Mouse (Mus musculus): ENCODE results near the gene Amotl2. TPM values are rescaled to one million over a fixed set of nuclear protein-coding genes. Genes with fewer than 3 reads are reported as not detected.

Amotl2 gene
- polyA plus RNA-seq, 1 experiment from 2014 or later, result 76.7 TPM

DNA sequence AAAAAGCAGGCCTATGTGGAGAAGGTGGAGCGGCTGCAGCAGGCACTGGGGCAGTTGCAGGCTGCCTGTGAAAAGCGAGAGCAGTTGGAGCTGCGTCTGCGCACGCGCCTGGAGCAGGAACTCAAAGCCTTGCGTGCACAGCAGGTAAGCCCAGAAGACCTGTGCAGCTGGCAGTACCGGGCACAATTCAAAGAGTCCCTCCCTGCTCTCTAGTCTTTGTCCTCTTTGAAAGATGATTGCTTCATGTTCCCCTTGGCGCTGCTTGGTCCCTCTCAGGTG lies 11.9 kb downstream of the Amotl2 start:
- peaks cover 37% of the 10 kb centered on the region for H3K4me1 ChIP-seq (ENCODE audit: control insufficient read depth, insufficient read depth, low read length)
- DNase-seq (ENCODE audit: low spot score), result no peak
- peaks cover 52% of the 10 kb centered on the region for H3K36me3 ChIP-seq (ENCODE audit: control insufficient read depth, insufficient read depth, low read length)
- no peak overlapping the region for H3K27ac ChIP-seq (ENCODE audit: low read depth, low read length)
- no peak overlapping the region for H3K4me2 ChIP-seq (ENCODE audit: low read depth)
- ATAC-seq (ENCODE audit: insufficient read depth, low FRiP score, low TSS enrichment), result no peak
- H3K4me3 ChIP-seq (ENCODE audit: low read depth, low read length), result no peak overlapping the region
- H3K27me3 ChIP-seq (ENCODE audit: control insufficient read depth, insufficient read depth, low read length), result no peaks in the 10 kb centered on the region
- no peak overlapping the region for H3K9ac ChIP-seq (ENCODE audit: low read length)
- WGBS, result 99% methylated on average over 9 of the region's 9 CpGs
- no peaks in the 10 kb centered on the region for H3K9me3 ChIP-seq (ENCODE audit: control insufficient read depth, low read length)

DNA sequence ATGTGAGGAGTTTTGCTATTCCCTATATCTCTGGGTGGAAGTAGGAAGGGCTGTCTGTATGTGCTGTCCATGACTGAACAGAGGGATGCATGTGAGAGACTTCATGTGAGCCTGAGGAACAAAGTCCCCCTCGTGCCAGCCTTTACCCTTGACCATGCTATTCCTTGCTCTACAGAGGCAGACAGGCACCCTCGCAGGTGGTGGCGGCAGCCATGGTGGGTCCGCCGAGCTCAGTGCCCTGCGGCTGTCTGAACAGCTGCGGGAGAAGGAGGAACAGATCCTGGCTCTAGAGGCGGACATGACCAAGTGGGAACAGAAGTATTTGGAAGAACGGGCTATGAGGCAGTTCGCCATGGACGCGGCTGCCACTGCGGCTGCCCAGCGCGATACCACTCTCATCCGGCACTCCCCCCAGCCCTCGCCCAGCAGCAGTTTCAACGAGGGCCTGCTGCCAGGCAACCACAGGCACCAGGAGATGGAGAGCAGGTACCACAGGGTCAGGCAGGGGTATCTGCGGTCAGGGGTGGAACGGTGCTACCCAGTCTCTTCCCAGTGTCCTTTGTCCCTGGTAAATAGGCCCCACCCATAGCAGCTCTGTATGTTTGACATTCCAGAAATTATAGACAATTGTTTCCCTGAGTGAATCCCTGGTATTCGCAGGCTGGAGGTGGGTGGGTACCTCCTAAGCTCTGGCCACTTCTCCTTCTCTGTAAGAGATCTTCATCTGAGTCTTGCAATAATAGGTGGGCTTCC lies 12.8 kb downstream of the Amotl2 start:
- Histone ChIP-seq H3K27me3 (ENCODE audit: control insufficient read depth, insufficient read depth, low read length) (no peaks in the 10 kb centered on the region), H3K9ac (ENCODE audit: low read length) (no peak overlapping the region), H3K36me3 (ENCODE audit: control insufficient read depth, insufficient read depth, low read length) (peaks cover 49% of the 10 kb centered on the region), H3K27ac (ENCODE audit: low read depth, low read length) (no peak overlapping the region), H3K4me3 (ENCODE audit: low read depth, low read length) (no peak overlapping the region), H3K4me1 (ENCODE audit: control insufficient read depth, insufficient read depth, low read length) (peaks cover 29% of the 10 kb centered on the region), H3K9me3 (ENCODE audit: control insufficient read depth, low read length) (no peaks in the 10 kb centered on the region), H3K4me2 (ENCODE audit: low read depth) (no peak overlapping the region)
- WGBS, result 91% methylated on average over 19 of the region's 21 CpGs
- DNase-seq (ENCODE audit: low spot score), result no peak
- ATAC-seq (ENCODE audit: insufficient read depth, low FRiP score, low TSS enrichment), result no peak

DNA sequence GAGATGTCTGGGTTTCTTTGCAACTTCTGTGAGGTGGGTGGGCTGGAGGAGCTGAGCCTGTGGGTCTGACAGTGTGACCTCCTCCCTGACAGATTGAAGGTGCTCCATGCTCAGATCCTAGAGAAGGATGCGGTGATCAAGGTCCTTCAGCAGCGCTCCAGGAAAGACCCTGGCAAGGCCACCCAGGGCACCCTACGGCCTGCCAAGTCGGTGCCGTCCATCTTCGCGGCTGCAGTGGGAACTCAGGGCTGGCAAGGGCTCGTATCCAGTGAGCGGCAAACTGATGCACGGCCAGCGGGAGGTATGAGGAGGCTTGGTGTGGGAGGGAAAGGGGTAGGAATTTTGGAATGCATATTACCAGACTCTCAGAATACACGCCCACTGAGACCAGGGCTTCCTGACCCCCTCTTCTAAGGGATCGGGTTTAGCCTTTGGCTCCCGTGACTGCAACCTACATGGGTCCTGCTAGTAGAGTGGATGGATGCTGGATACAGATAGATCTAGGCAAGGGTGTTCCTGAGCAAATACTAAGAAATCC lies 13.5 kb downstream of the Amotl2 start:
- no peak for ATAC-seq (ENCODE audit: insufficient read depth, low FRiP score, low TSS enrichment)
- Histone ChIP-seq H3K36me3 (ENCODE audit: control insufficient read depth, insufficient read depth, low read length) (peaks cover 49% of the 10 kb centered on the region), H3K4me3 (ENCODE audit: low read depth, low read length) (no peak overlapping the region), H3K9ac (ENCODE audit: low read length) (no peak overlapping the region), H3K27me3 (ENCODE audit: control insufficient read depth, insufficient read depth, low read length) (no peaks in the 10 kb centered on the region), H3K9me3 (ENCODE audit: control insufficient read depth, low read length) (no peaks in the 10 kb centered on the region), H3K4me1 (ENCODE audit: control insufficient read depth, insufficient read depth, low read length) (peaks cover 22% of the 10 kb centered on the region), H3K4me2 (ENCODE audit: low read depth) (no peak overlapping the region), H3K27ac (ENCODE audit: low read depth, low read length) (no peak overlapping the region)
- WGBS, result 94% methylated on average over 14 of the region's 14 CpGs
- DNase-seq (ENCODE audit: low spot score), result no peak

DNA sequence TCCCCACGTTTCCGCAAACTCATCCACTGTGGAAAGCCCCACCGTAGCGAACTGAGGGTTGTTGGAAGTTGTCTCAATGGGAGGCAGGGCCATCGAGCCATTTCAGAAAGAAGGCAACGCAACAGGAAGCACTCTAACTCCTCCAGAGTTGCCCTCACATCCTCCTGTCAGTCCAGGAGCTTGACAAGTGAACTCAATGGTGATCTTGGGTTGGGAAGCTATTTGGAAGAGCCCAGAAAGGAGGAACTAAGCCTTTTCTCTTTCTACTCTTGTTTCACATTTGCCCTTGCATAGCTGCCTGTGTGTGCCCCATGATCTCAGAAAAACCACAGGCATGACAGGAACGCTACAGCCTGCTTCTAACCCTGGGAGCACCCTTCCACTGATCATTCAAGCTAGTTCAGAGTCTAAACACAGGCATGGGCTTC lies 14.6 kb downstream of the Amotl2 start:
- H3K4me2 ChIP-seq (ENCODE audit: low read depth), result no peak overlapping the region
- H3K27me3 ChIP-seq (ENCODE audit: control insufficient read depth, insufficient read depth, low read length), result no peaks in the 10 kb centered on the region
- no peak overlapping the region for H3K27ac ChIP-seq (ENCODE audit: low read depth, low read length)
- H3K9me3 ChIP-seq (ENCODE audit: control insufficient read depth, low read length), result no peaks in the 10 kb centered on the region
- WGBS, result 83% methylated on average over 7 of the region's 7 CpGs
- no peak overlapping the region for H3K9ac ChIP-seq (ENCODE audit: low read length)
- no peak overlapping the region for H3K4me3 ChIP-seq (ENCODE audit: low read depth, low read length)
- peaks cover 12% of the 10 kb centered on the region for H3K4me1 ChIP-seq (ENCODE audit: control insufficient read depth, insufficient read depth, low read length)
- ATAC-seq (ENCODE audit: insufficient read depth, low FRiP score, low TSS enrichment) (no peak), DNase-seq (ENCODE audit: low spot score) (no peak)
- H3K36me3 ChIP-seq (ENCODE audit: control insufficient read depth, insufficient read depth, low read length), result peaks cover 46% of the 10 kb centered on the region

DNA sequence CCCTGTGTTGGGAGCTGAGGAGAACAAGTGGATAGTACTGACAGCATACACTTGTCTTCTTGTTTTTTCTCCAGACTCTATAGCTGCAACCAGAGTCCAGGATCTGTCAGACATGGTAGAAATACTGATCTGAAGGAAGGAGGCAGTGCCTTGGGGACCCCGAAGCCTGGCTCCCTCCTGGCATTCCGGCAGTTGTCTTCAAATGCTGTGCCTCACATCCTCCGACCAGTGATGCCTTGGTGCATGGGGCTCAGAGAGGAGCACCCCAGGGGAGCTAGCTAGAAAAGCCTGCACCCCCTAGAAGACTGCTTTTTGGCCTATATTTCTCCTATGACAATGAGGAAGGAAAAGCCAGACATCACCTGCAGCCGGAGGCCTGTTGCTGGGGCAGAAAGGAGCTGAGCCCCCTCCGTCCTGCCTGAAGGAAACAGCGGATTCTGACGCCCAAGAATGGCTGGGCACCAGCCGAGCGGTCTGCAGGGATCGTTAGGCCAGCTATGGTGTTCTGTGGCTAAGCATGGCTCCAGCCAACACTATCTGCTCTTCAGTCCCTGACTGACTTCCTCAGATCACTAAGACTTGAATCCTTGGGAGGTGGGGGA lies 15.2 kb downstream of the Amotl2 start:
- Histone ChIP-seq H3K36me3 (ENCODE audit: control insufficient read depth, insufficient read depth, low read length) (peaks cover 46% of the 10 kb centered on the region), H3K27me3 (ENCODE audit: control insufficient read depth, insufficient read depth, low read length) (no peaks in the 10 kb centered on the region), H3K27ac (ENCODE audit: low read depth, low read length) (no peak overlapping the region), H3K4me1 (ENCODE audit: control insufficient read depth, insufficient read depth, low read length) (peaks cover 5% of the 10 kb centered on the region), H3K4me2 (ENCODE audit: low read depth) (no peak overlapping the region), H3K9ac (ENCODE audit: low read length) (no peak overlapping the region), H3K9me3 (ENCODE audit: control insufficient read depth, low read length) (no peaks in the 10 kb centered on the region), H3K4me3 (ENCODE audit: low read depth, low read length) (no peak overlapping the region)
- ATAC-seq (ENCODE audit: insufficient read depth, low FRiP score, low TSS enrichment) (no peak), DNase-seq (ENCODE audit: low spot score) (no peak)
- WGBS, result 87% methylated on average over 10 of the region's 10 CpGs

DNA sequence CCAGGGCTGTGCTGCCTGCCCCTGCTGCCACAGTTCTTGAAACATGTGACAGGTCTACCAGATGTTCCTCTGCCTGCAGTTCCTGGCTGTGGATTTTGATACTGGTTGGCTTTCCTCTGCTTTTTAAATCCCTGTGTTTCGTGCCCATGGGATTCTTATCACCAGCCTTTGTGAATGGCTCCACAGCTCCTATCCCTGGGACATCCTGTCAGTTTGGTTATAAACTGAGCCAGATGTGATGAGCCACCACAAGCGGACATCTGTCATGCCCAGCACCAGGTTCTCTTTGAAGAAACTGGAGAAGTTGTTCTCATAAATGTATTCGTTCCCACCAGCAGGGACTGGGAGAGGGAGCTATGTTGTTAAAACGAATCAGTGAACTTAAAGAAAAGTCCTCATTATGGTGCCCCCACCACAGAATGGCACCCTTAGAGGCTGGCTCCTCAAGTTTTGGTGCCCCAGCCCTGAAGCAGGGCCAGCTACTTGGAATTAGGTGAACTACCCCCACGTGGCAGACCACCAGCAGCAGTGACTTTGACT lies 15.9 kb downstream of the Amotl2 start:
- ATAC-seq (ENCODE audit: insufficient read depth, low FRiP score, low TSS enrichment) (no peak), DNase-seq (ENCODE audit: low spot score) (no peak)
- 71% methylated on average over 5 of the region's 5 CpGs for WGBS
- H3K9me3 ChIP-seq (ENCODE audit: control insufficient read depth, low read length), result no peaks in the 10 kb centered on the region
- H3K36me3 ChIP-seq (ENCODE audit: control insufficient read depth, insufficient read depth, low read length), result peaks cover 41% of the 10 kb centered on the region
- H3K4me3 ChIP-seq (ENCODE audit: low read depth, low read length), result no peak overlapping the region
- H3K27ac ChIP-seq (ENCODE audit: low read depth, low read length), result no peak overlapping the region
- no peak overlapping the region for H3K4me2 ChIP-seq (ENCODE audit: low read depth)
- no peak overlapping the region for H3K9ac ChIP-seq (ENCODE audit: low read length)
- no peaks in the 10 kb centered on the region for H3K4me1 ChIP-seq (ENCODE audit: control insufficient read depth, insufficient read depth, low read length)
- H3K27me3 ChIP-seq (ENCODE audit: control insufficient read depth, insufficient read depth, low read length), result no peaks in the 10 kb centered on the region

DNA sequence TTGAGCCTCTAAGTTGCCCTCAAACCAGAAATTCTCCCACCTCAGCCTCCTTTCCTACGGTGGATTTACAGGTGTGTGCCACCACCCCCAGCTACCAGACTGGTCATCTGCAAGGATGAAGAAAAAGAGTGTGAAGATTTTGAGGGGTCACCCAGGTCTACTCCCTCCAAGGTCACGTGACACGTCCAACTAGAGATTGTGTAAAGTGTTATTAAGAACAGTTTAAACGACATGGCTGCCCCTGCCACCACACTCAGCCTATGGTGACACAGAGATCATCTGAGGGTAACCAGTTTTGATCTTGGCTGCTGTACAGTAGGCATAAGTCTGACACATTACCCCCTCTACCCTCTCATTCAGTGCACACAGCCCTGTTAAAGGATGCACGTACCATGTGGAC lies 17.0 kb downstream of the Amotl2 start:
- Histone ChIP-seq H3K4me2 (ENCODE audit: low read depth) (no peak overlapping the region), H3K4me1 (ENCODE audit: control insufficient read depth, insufficient read depth, low read length) (no peaks in the 10 kb centered on the region), H3K27me3 (ENCODE audit: control insufficient read depth, insufficient read depth, low read length) (no peaks in the 10 kb centered on the region), H3K36me3 (ENCODE audit: control insufficient read depth, insufficient read depth, low read length) (peaks cover 36% of the 10 kb centered on the region), H3K9me3 (ENCODE audit: control insufficient read depth, low read length) (no peaks in the 10 kb centered on the region), H3K9ac (ENCODE audit: low read length) (no peak overlapping the region), H3K27ac (ENCODE audit: low read depth, low read length) (no peak overlapping the region), H3K4me3 (ENCODE audit: low read depth, low read length) (no peak overlapping the region)
- DNase-seq (ENCODE audit: low spot score), result no peak
- ATAC-seq (ENCODE audit: insufficient read depth, low FRiP score, low TSS enrichment), result 0 out of 2 replicates have a peak, but pooled peaks have one; percentile 24
- WGBS, result 92% methylated on average over 5 of the region's 5 CpGs

DNA sequence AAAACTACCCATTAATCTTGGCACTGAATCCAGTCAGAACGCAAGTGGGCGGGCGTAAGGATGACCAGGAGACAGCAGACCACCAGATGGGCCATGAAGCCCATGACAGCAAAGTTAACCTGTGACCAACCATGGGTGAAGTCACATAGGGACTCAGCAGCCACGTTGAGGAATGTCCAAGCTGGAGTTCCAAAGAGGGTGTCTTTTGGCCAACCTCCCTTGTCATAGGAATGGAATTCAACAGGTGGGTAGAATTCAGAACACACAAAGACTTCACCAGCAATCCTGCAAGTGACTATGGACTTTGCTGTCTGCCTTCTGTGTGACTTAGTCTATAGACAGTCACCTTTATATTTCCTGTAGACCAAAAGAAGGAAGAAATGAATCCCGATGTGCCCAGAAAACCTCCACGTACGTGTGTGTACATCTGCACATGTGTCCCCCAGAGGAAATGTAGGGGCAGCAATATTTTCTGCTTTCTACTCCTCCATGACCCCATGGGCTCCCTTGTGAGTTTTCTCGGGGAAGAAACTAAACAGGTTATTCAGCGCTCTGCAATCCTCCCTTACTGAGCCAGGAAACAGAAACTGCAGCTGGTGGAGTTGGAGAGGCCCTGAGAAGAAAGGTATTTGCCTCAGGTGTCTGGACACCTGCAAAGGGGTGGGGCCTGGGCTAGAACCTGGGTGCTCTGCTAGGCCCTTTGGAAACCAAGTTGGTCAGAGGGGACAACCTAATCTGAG lies 17.7 kb downstream of the Amotl2 start:
- Histone ChIP-seq H3K4me1 (ENCODE audit: control insufficient read depth, insufficient read depth, low read length) (no peaks in the 10 kb centered on the region), H3K27ac (ENCODE audit: low read depth, low read length) (no peak overlapping the region), H3K27me3 (ENCODE audit: control insufficient read depth, insufficient read depth, low read length) (no peaks in the 10 kb centered on the region), H3K4me2 (ENCODE audit: low read depth) (no peak overlapping the region), H3K9me3 (ENCODE audit: control insufficient read depth, low read length) (no peaks in the 10 kb centered on the region), H3K4me3 (ENCODE audit: low read depth, low read length) (no peak overlapping the region), H3K9ac (ENCODE audit: low read length) (no peak overlapping the region), H3K36me3 (ENCODE audit: control insufficient read depth, insufficient read depth, low read length) (peaks cover 30% of the 10 kb centered on the region)
- WGBS, result 75% methylated on average over 9 of the region's 9 CpGs
- ATAC-seq (ENCODE audit: insufficient read depth, low FRiP score, low TSS enrichment), result peak; percentile 21; the same call in 1 of the 2 replicates
- DNase-seq (ENCODE audit: low spot score), result no peak

Data from neural tube, embryonic 11.5 days (tissue).